Mouse (Mus musculus) kidney, adult 8-10 months (tissue): ENCODE data around the gene Esp36.
"Not testable (repeated sequence)": the region's sequence is repeated elsewhere in the genome, so short reads cannot be mapped to it uniquely, and the experiment has no call there.

Experiments
- DNase-seq, 2 experiments: peaks; one replicate each; pipeline ENCODE4 v3.0.0; 2022

Gene Esp36

GRCm38 (mm10) chr17:38420085-38420484 is at the start of gene Esp36:
Gene Esp36 (minus strand): TSS chr17:38420185.
- DNase-seq: no peak

GRCm38 (mm10) chr17:38456206-38456605 is 36.2 kb upstream of the Esp36 start:
- not testable (repeated sequence) for DNase-seq

GRCm38 (mm10) chr17:38450688-38451087 is 30.7 kb upstream of the Esp36 start:
- no peak for DNase-seq

GRCm38 (mm10) chr17:38406135-38406534 is 13.8 kb downstream of the Esp36 start:
- DNase-seq: no peak

- DNase-seq: no peak
Measured at GRCm38 (mm10) chr17:38391821-38392220, 28.2 kb downstream of the Esp36 start.
